Mouse (Mus musculus): ENCODE results near the gene Tpo. TPM values are rescaled to one million over a fixed set of nuclear protein-coding genes. Genes with fewer than 3 reads are reported as not detected.

The Tpo gene
- under 1 TPM; 0.52 to 0.81 TPM for total RNA-seq (2021)

DNA sequence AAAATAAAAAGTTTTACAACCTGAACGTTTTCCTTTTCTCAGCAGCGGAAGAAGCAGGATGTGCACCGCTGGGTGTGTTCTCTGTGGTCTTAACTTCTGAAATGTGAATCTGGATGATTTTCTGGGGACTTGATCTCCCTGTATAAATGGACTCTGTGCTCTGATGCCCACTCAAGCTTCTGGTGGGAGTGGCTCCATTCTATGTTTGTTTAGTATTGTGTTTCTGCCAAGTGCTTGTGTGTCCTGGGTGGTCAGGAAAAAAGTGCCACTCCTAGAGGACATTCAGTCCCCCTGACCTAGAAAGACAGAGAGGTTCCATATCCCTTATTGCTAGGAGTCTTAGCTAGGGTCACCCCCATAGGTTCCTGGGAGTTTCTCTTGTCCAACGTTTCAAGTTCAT, at the start of gene Tpo:
Gene Tpo, minus strand, starts transcription at position 101 of the 400 bp plus-strand sequence.
- intact Hi-C loops (cut with DNase I): no loop called here
- no peak for DNase-seq

- DNase-seq: no peak
- intact Hi-C loops (cut with DNase I): no loop called here
These were observed 49.3 kb upstream of the Tpo start for GRCm38 (mm10) chr12:30181721-30182120.

GRCm38 (mm10) chr12:30179623-30180022, 47.2 kb upstream of the Tpo start:
- intact Hi-C loops (cut with DNase I): no loop called here
- DNase-seq: no peak

DNA sequence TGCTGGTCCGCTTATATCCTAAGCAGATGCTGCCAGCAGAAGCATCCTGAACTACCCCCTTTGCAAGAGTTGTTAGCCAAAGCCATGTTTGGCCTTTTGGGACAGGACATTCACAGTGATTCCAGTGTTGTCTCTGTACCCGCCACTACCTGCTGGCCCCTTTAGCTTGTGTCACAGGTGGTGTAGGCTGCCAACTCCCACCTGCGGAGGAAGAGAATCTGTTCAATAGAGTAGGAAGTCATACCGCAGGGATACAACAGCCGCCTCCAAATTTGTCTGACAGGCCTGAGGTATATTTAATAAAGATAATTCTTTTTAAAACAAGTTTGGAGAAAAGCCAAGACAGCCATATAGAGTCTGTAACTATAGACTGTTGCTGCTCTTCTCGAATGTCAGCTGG, 45.5 kb upstream of the Tpo start:
- intact Hi-C loops (cut with DNase I): no loop called here
- peak; percentile 11 for DNase-seq

- DNase-seq: no peak
- intact Hi-C loops (cut with DNase I): no loop called here
These were observed 45.1 kb upstream of the Tpo start for GRCm38 (mm10) chr12:30177529-30177928.

GRCm38 (mm10) chr12:30168491-30168890, 36.1 kb upstream of the Tpo start:
- intact Hi-C loops (cut with DNase I): no loop called here
- no peak for DNase-seq

DNA sequence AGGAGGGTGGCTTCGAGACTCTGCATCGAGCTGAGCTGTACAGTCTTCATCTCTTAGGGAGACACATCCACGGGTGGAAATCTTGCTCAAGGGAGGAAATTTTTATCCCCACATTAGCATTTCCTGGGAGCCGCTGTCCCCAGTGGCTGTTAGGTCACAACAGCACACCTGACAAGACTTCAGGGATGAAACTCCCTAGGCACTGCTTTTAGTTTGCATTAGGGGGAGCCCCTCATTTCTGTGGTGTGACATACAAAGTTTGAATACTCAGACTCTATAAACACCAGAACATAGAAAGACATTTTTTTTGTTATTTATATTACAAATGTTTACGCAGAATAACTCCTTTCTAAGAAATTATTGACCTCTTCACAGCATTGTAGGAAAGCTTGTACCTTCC, 32.1 kb upstream of the Tpo start:
- intact Hi-C loops (cut with DNase I): no loop called here
- DNase-seq: no peak

DNA sequence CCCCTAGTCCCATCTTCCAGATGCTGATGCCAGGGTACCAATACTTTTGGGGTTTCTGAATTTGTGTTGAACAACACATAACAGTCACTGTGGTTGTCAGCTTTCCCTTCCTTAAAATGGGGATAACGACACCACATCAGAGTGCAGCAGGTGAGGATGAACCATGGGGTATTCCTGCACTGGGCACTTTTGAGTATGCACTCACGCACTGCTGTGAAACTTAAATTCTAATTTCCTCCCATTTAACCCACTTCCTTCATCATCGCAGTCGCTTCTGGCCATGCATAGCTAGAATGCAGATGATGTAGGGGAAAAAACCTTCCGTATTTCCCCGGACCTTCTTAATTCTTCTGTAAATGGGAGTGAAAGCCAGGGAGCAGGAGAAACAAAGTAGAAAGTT, 31.6 kb upstream of the Tpo start:
- intact Hi-C loops (cut with DNase I): no loop called here

GRCm38 (mm10) chr12:30161731-30162406, 29.4 kb upstream of the Tpo start:
- DNase-seq: no peak
- intact Hi-C loops (cut with DNase I): no loop called here

More for the DNA sequence above, 31.6 kb upstream of the Tpo start:
- no peak for DNase-seq

DNA sequence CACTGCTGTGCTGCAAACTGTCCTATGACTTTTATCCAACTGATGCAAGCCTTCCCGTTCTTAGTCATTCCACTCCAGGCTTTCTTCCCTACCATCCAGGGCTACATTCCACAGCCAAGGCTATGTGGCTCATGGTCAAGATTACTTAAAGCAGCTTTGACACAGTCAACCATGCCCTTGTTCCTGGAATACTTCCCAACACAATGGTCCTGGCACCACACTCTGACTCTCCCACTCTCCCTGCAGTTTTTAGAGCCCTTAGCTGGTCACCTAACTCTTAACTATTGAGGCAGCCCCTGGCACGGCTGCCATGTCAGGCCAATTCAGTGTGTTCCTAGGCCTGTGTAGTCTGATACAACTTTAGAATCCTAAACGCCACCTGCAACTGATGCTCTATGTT, 28.1 kb upstream of the Tpo start:
- intact Hi-C loops (cut with DNase I): no loop called here
- DNase-seq: peak; percentile 32

DNA sequence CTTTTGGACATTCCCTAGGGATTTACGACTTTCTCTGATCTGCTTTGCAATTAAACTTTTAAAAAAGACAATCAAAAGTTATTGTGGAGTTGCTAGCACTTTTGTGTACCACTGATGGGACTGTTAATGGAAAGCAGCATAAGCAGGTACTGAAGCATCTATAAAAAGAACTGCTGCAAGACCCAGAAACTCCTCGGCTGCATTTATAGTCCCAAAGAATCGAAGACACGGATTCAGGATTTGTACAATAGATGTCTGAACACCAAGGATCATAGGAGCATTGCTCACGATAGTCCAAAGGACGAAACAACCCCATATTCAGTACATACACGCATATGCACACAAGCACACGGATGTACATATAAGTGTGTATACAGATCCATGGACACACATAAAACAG, 27.4 kb upstream of the Tpo start:
- intact Hi-C loops (cut with DNase I): no loop called here
- no peak for DNase-seq

GRCm38 (mm10) chr12:30154079-30154673, 21.8 kb upstream of the Tpo start:
- intact Hi-C loops (cut with DNase I): no loop called here
- DNase-seq: peak; percentile 28

DNA sequence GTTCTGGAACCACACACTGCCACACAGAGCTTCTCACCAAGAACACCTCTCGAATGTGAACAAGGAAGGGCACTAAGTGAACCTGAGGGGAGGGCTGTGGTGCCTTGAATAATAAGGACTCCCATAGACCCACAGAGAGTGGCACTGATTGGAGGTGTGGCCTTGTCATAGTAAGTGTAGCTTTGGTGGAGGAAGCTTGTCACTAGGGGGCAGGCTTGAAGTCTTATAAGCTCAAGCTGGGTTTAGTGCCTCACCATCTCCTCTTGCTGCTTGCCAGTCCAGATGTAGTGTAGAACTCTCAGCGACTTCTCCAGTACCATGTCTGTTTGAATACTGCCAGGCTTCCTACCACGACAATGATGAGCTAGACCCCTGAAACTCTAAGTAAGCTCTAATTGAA, 9.7 kb upstream of the Tpo start:
- DNase-seq: peak; percentile 10

DNA sequence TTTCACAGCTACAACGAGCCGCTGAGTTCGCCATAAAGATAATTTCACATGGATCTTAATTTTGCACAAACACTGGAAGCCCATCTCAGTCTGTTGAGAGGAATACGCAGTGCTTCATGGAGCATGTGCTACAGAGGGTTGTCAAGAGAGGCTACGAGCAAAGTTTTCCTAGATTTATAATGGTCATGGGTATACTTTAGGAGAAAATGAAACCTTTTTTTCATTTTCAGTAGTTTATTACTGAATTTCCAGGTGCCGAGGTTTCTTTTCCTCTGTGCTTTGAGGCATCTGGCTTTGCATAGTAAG, 3.1 kb downstream of the Tpo start:
- DNase-seq: no peak

More for the DNA sequence above, 9.7 kb upstream of the Tpo start:
- intact Hi-C loops (cut with DNase I): no loop called here

DNA sequence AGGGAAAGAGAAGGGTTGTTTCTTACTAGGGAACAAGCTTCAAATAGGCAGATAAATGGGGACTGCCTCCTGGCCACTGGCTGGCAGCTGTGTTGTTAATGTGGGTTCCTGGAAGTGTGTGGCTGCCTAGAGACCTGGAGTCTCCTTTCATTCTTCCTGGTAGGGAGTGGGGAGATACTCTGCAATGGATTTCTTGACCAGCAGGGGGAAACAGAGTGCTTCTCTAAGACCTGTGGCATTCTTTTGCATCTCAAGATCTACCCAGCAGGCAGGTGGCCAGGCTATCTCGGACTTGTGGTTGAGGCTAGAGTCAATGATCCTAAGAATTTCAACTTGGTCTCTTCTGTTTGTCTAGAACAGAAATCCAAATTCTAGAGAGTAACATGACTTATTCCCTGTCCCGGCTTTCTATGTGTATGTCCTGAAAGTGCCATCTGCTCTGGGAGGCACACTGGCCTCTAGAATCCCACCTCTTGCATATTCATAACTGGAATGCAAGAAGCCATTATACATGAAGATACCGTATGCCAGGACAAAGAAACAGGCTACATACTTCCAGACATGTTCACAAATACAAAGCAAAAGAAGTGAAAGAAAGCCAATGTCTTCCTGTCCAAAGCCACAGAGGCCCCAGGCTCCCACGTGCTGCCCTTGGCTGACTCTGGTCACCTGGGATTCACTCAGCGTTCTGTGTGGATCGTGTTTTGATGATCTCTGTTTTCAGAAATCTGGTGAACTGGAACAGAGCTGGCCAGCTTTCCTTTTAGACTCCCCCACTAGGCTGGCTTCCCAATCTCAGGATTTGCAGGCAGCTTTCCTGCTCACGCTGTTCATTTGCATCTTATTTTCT, 3.6 kb downstream of the Tpo start:
- DNase-seq: peak; percentile 74
- intact Hi-C loops (cut with DNase I): loop anchor here (2.0 to 5.0 kb wide), 2 partner anchors 240 to 449 kb away; no protein-coding TSS in a partner anchor

More for the DNA sequence above, 3.1 kb downstream of the Tpo start:
- intact Hi-C loops (cut with DNase I): loop anchor here (2.0 to 5.0 kb wide), 2 partner anchors 239 to 448 kb away; no protein-coding TSS in a partner anchor

GRCm38 (mm10) chr12:30122347-30122746, 10.1 kb downstream of the Tpo start:
- intact Hi-C loops (cut with DNase I): no loop called here
- DNase-seq: no peak

DNA sequence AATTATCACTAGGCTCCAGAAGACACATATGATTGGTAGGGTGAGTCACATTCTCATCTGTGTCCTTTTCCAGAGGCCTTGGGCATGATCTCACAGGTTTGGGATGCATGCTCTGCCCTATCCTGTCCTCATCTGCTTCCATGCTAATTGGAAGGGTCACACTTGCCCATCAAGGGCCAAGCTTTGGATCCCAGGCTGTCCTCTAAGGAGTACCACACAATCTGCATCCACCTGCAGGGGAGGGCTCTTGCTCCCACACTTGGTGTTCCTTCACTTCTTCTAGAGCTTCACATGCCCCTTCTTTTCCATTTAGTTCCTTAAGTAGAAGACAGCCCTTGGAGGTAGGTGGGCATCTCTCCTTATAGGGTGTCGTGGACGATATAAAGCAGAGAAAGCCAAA, 20.2 kb downstream of the Tpo start:
- DNase-seq: no peak
- intact Hi-C loops (cut with DNase I): no loop called here

GRCm38 (mm10) chr12:30109646-30110605, 22.5 kb downstream of the Tpo start:
- intact Hi-C loops (cut with DNase I): no loop called here
- no peak for DNase-seq

DNA sequence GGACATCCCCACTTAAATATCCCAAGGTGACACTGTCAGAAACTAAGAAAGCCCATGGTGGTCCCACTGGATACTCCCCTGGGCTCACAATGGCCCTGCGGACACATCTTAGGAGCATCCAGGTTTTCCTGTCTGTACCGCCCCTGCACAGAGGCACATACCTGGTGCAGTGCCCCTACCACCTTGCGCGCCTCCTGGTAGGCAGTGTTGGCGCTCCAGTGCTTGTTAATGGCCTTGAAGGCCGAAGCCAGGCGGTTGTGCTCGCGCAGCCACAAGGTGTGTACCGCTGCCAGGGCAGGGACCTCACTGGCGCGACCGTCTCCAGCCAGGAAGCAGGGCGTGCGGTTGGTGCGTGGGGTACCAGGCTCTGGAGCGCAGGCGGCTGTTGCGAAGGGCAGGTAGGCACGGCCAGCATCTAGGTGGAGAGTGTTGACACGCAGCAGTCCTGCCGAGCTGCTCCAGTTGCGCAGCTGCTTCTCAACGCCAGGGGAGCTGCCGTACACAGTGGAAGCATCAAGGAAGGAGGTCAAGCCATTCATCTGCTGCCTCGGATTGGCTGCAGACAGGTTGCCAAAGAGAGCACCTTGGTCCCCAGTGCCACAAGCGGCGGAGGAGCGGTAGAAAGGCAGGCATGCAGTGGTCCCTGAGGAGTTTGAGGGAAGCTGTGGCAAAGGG, 29.4 kb downstream of the Tpo start:
- DNase-seq: peak; percentile 7
- intact Hi-C loops (cut with DNase I): no loop called here

- intact Hi-C loops (cut with DNase I): no loop called here
- peak; percentile 48 for DNase-seq
These were observed 40.3 kb downstream of the Tpo start for GRCm38 (mm10) chr12:30092081-30092480.
